Mouse (Mus musculus) heart, postnatal 0 days (tissue): ENCODE results near the gene Samd7. TPM values are rescaled to one million over a fixed set of nuclear protein-coding genes. Genes with fewer than 3 reads are reported as not detected.

Source experiments
- ATAC-seq: fragments of 200-750 bp; cut with Nextera tagmentation; 2 replicates; pipeline ENCODE4 v1.8.0; 2017; ENCODE audit warnings: low read depth, moderate number of reproducible peaks, moderate library complexity; ENCODE audit not compliant: insufficient read depth
- DNase-seq: peaks from one replicate; pipeline ENCODE4 v3.0.0-alpha.2; 2016; ENCODE audit warnings: low spot score
- H3K27ac ChIP-seq: fragments of 300-500 bp; sonication (generic); 2 replicates; pipeline ENCODE4 v1.5.1; 2014; ENCODE audit warnings: low read depth, mild to moderate bottlenecking
- H3K27me3 ChIP-seq: fragments of 300-500 bp; sonication (generic); 2 replicates; pipeline ENCODE4 v1.6.1; 2014; ENCODE audit warnings: low read length, mixed read lengths; ENCODE audit not compliant: control insufficient read depth, insufficient read depth
- H3K36me3 ChIP-seq: fragments of 300-500 bp; sonication (generic); replicated peaks from 2 replicates; pipeline ENCODE4 v1.6.1; 2014; ENCODE audit warnings: low read length, mixed read lengths; ENCODE audit not compliant: control insufficient read depth, insufficient read depth
- H3K4me1 ChIP-seq: fragments of 300-500 bp; sonication (generic); 2 replicates; pipeline ENCODE4 v1.6.1; 2014; ENCODE audit warnings: antibody characterized with exemption; ENCODE audit not compliant: control insufficient read depth, insufficient read depth
- H3K4me2 ChIP-seq: fragments of 300-500 bp; sonication (generic); 2 replicates; pipeline ENCODE4 v1.6.1; 2014; ENCODE audit warnings: low read depth, mild to moderate bottlenecking, low read length, moderate library complexity
- H3K4me3 ChIP-seq: fragments of 300-500 bp; sonication (generic); 2 replicates; pipeline ENCODE4 v1.5.1; 2014; ENCODE audit warnings: low read depth, low read length
- H3K9ac ChIP-seq: fragments of 300-500 bp; sonication (generic); replicated peaks from 2 replicates; pipeline ENCODE4 v1.6.1; 2014; ENCODE audit warnings: low read depth, low read length, mixed read lengths
- H3K9me3 ChIP-seq: fragments of 300-500 bp; sonication (generic); replicated peaks from 2 replicates; pipeline ENCODE4 v1.6.1; 2016; ENCODE audit warnings: low read length; ENCODE audit not compliant: control insufficient read depth
- CTCF ChIP-seq: IDR thresholded peaks from 2 replicates; pipeline ENCODE4 v1.5.1; 2016; ENCODE audit warnings: antibody characterized with exemption, control low read depth, low read depth
- EP300 ChIP-seq: IDR thresholded peaks from 2 replicates; pipeline ENCODE4 v1.6.1; 2016; ENCODE audit warnings: antibody characterized with exemption, low read depth
- WGBS: fragments of 180-500 bp; shearing (Covaris S2); extraction: QIAGEN DNeasy Blood & Tissue Kit; methylation state at CpG from one replicate; pipeline ENCODE4 v1.1.7; 2014; 5-methylcytosine and 5-hydroxymethylcytosine counted together
- polyA plus RNA-seq: library from polyadenylated mRNA; unstranded; fragments of >200 nt; fragmentation: Nextera tagmentation; extraction: Ambion mirVana; gene quantifications from 2 replicates; pipeline ENCODE4 v1.2.1, GENCODE M21; 2015
- total RNA-seq: library from RNA; depleted of rRNA; stranded (reverse); fragments of >200 nt; gene quantifications from 2 replicates; pipeline ENCODE4 v1.2.3, GENCODE M21; 2014; ENCODE audit warnings: low replicate concordance

Gene Samd7
- total and polyA plus RNA-seq, 2 experiments from 2014 or later: not detected

GRCm38 (mm10) chr3:30764877-30765276, 18.8 kb downstream of the Samd7 start:
- DNase-seq: no peak

GRCm38 (mm10) chr3:30765311-30766027, 19.4 kb downstream of the Samd7 start:
- DNase-seq: peak; percentile 28
- no peak overlapping the region for H3K4me3 ChIP-seq
- peak; percentile 82 for ATAC-seq
- H3K27me3 ChIP-seq: no peaks in the 10 kb centered on the region
- H3K4me2 ChIP-seq: peak overlapping the region; percentile 38; the same call in 1 of the 2 replicates
- H3K4me1 ChIP-seq: no peaks in the 10 kb centered on the region
- TF ChIP-seq EP300 (no peak), CTCF (no peak)
- WGBS: 50% methylated on average over 10 of the region's 10 CpGs
- no peak overlapping the region for H3K9ac ChIP-seq
- no peaks in the 10 kb centered on the region for H3K36me3 ChIP-seq
- H3K27ac ChIP-seq: no peak overlapping the region
- H3K9me3 ChIP-seq: no peaks in the 10 kb centered on the region

More at GRCm38 (mm10) chr3:30764877-30765276, 18.8 kb downstream of the Samd7 start:
- Histone ChIP-seq H3K4me2 (no peak overlapping the region), H3K9ac (no peak overlapping the region), H3K36me3 (no peaks in the 10 kb centered on the region), H3K27me3 (no peaks in the 10 kb centered on the region), H3K9me3 (no peaks in the 10 kb centered on the region), H3K4me3 (no peak overlapping the region), H3K4me1 (no peaks in the 10 kb centered on the region), H3K27ac (no peak overlapping the region)
- no peak for ATAC-seq
- WGBS: 86% methylated on average over 4 of the region's 4 CpGs
- no peak for TF ChIP-seq EP300
- TF ChIP-seq CTCF: no peak

DNA sequence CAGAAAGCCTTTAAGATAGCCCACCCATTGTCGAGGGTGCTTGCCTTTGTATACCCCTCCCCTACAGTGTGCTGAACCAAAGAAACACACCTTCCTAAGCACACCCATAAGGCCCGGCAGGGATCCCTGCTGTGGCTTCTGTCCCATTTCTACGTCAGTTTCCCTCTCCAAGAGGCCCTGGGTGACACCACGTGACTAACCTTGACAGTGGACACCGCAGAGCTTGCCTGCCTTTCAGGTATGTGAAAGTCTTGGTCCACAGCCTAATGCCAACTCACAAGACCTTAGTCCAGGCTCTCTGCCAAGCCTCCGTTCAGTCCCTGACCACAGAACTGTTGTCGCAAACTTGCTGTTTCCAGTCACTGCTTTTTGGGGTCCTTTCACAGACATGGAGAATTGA, 20.1 kb downstream of the Samd7 start:
- no peaks in the 10 kb centered on the region for H3K9me3 ChIP-seq
- H3K4me3 ChIP-seq: no peak overlapping the region
- ATAC-seq (peak; percentile 80), DNase-seq (peak; percentile 37)
- WGBS: 24% methylated on average over 7 of the region's 7 CpGs
- no peaks in the 10 kb centered on the region for H3K36me3 ChIP-seq
- H3K27me3 ChIP-seq: no peaks in the 10 kb centered on the region
- no peak overlapping the region for H3K27ac ChIP-seq
- no peak overlapping the region for H3K9ac ChIP-seq
- no peaks in the 10 kb centered on the region for H3K4me1 ChIP-seq
- H3K4me2 ChIP-seq: peak overlapping the region; percentile 38; the same call in 1 of the 2 replicates
- TF ChIP-seq CTCF (no peak), EP300 (no peak)

GRCm38 (mm10) chr3:30767271-30767670, 21.2 kb downstream of the Samd7 start:
- no peaks in the 10 kb centered on the region for H3K36me3 ChIP-seq
- no peak overlapping the region for H3K9ac ChIP-seq
- H3K9me3 ChIP-seq: no peaks in the 10 kb centered on the region
- no peaks in the 10 kb centered on the region for H3K4me1 ChIP-seq
- DNase-seq (no peak), ATAC-seq (no peak)
- WGBS: 74% methylated on average over 6 of the region's 6 CpGs
- H3K27ac ChIP-seq: no peak overlapping the region
- no peaks in the 10 kb centered on the region for H3K27me3 ChIP-seq
- H3K4me3 ChIP-seq: no peak overlapping the region
- no peak for TF ChIP-seq CTCF
- no peak for TF ChIP-seq EP300
- no peak overlapping the region for H3K4me2 ChIP-seq

GRCm38 (mm10) chr3:30769755-30770515, 23.8 kb downstream of the Samd7 start:
- no peak overlapping the region for H3K4me2 ChIP-seq
- no peak overlapping the region for H3K9ac ChIP-seq
- ATAC-seq (no peak), DNase-seq (no peak)
- H3K4me3 ChIP-seq: no peak overlapping the region
- 58% methylated on average over 10 of the region's 10 CpGs for WGBS
- H3K9me3 ChIP-seq: no peaks in the 10 kb centered on the region
- no peaks in the 10 kb centered on the region for H3K4me1 ChIP-seq
- TF ChIP-seq CTCF (no peak), EP300 (no peak)
- H3K27ac ChIP-seq: no peak overlapping the region
- no peaks in the 10 kb centered on the region for H3K27me3 ChIP-seq
- H3K36me3 ChIP-seq: no peaks in the 10 kb centered on the region
